26 mouse cellular contexts compared by ENCODE assay signal in genomic region chr10:52028561-52029370, GRCm38 (mm10). TPM values are rescaled to one million over a fixed set of nuclear protein-coding genes. Genes with fewer than 3 reads are reported as not detected.
A peak's percentile ranks its signal among the peaks of the same experiment; 100 is the strongest.
DNase-seq lines count a peak whose midpoint lies in the region; ATAC-seq lines count a peak whose summit lies in the region.
"Had no signal": no experiment of that assay in that cellular context is flagged by ENCODE, and none has a peak within 500 bp of the region (broad histone marks: within the 10 kb centered on the region; RNA-seq: fewer than 3 reads in every experiment).

No protein-coding gene starts in this region.

- no peak overlapping the region for H3K9ac ChIP-seq in heart, embryonic 13.5 days
- H3K9ac ChIP-seq in heart, embryonic 12.5 days: no peak overlapping the region
- no peak overlapping the region for H3K9ac ChIP-seq in neural tube, embryonic 15.5 days (replicated peaks)
- H3K9ac ChIP-seq in embryonic facial prominence, embryonic 14.5 days (ENCODE audit: low read depth, low read length): no peak overlapping the region
- H3K9ac ChIP-seq: embryonic facial prominence, embryonic 12.5 days; heart, embryonic 15.5 days; liver, embryonic 13.5 days; lung, embryonic 14.5 days; midbrain, embryonic 15.5 days had no signal

- ATAC-seq in heart, embryonic 13.5 days (ENCODE audit: extremely low read depth, insufficient number of reproducible peaks, low FRiP score, low TSS enrichment): no peak
- ATAC-seq in heart, embryonic 12.5 days (ENCODE audit: insufficient number of reproducible peaks, low FRiP score): no peak
- ATAC-seq in neural tube, embryonic 15.5 days (ENCODE audit: low FRiP score): no peak
- ATAC-seq in embryonic facial prominence, embryonic 14.5 days (ENCODE audit: low read depth): no peak
- ATAC-seq: activated CD4-positive, CD25-positive, alpha-beta regulatory T cell, adult 4 months; intestine, postnatal 0 days had no signal

- 4% methylated on average over 11 of the region's 11 CpGs for WGBS in heart, embryonic 13.5 days
- 4% methylated on average over 11 of the region's 11 CpGs for WGBS in heart, embryonic 12.5 days
- WGBS in neural tube, embryonic 15.5 days: 4% methylated on average over 11 of the region's 11 CpGs
- WGBS in embryonic facial prominence, embryonic 14.5 days: 3% methylated on average over 11 of the region's 11 CpGs

- peaks cover 13% of the 10 kb centered on the region; the same call in 1 of the 2 replicates for H3K4me1 ChIP-seq in heart, embryonic 13.5 days
- H3K4me1 ChIP-seq in heart, embryonic 12.5 days (replicated peaks): peaks cover 14% of the 10 kb centered on the region
- H3K4me1 ChIP-seq in neural tube, embryonic 15.5 days: peaks cover 11% of the 10 kb centered on the region
- peaks cover 6% of the 10 kb centered on the region; the same call in 1 of the 2 replicates for H3K4me1 ChIP-seq in embryonic facial prominence, embryonic 14.5 days (ENCODE audit: control insufficient read depth, insufficient read depth, low read length)

- peak; percentile 22 for DNase-seq in neural tube, embryonic 10.5 days (ENCODE audit: extremely low spot score, low spot score)
- DNase-seq in embryonic facial prominence, embryonic 14.5 days (ENCODE audit: low spot score): no peak
- no peak for DNase-seq in thymus, postnatal 0 days (ENCODE audit: low spot score)
- no peak for DNase-seq in cerebellum, adult 11-12 months
- DNase-seq: adrenal gland, adult 8-10 months; cerebellum, adult 8-10 months; cerebellum, postnatal 36 days; gastrocnemius, postnatal 36 days; heart, adult 2 months; heart, postnatal 4 days; kidney, postnatal 25 days; liver, embryonic 13.5 days; lung, embryonic 14.5 days; thymus, postnatal 25 days had no signal

- no peak overlapping the region for H3K4me3 ChIP-seq in heart, embryonic 13.5 days
- no peak overlapping the region for H3K4me3 ChIP-seq in heart, embryonic 12.5 days
- H3K4me3 ChIP-seq in neural tube, embryonic 15.5 days (replicated peaks): no peak overlapping the region
- no peak overlapping the region for H3K4me3 ChIP-seq in embryonic facial prominence, embryonic 14.5 days (ENCODE audit: low read depth, low read length)
- H3K4me3 ChIP-seq: heart, adult 2 months; layer of hippocampus, adult 2 months; liver, embryonic 13.5 days had no signal

- peak overlapping the region; percentile 51 for H3K4me2 ChIP-seq in heart, embryonic 13.5 days
- H3K4me2 ChIP-seq in heart, embryonic 12.5 days: no peak overlapping the region
- H3K4me2 ChIP-seq in neural tube, embryonic 15.5 days: no peak overlapping the region
- peak overlapping the region; percentile 81; the same call in 1 of the 2 replicates for H3K4me2 ChIP-seq in embryonic facial prominence, embryonic 14.5 days (ENCODE audit: low read depth, low read length)
- H3K4me2 ChIP-seq: liver, embryonic 13.5 days had no signal

- no peaks in the 10 kb centered on the region for H3K36me3 ChIP-seq in heart, embryonic 13.5 days
- no peaks in the 10 kb centered on the region for H3K36me3 ChIP-seq in heart, embryonic 12.5 days
- H3K36me3 ChIP-seq in neural tube, embryonic 15.5 days: no peaks in the 10 kb centered on the region
- H3K36me3 ChIP-seq in embryonic facial prominence, embryonic 14.5 days (ENCODE audit: control insufficient read depth, insufficient read depth, low read length): no peaks in the 10 kb centered on the region
- H3K36me3 ChIP-seq: embryonic facial prominence, embryonic 12.5 days; heart, embryonic 15.5 days; limb, embryonic 12.5 days; liver, embryonic 13.5 days; midbrain, embryonic 15.5 days had no signal

- no peak overlapping the region for H3K27ac ChIP-seq in heart, embryonic 13.5 days (replicated peaks)
- H3K27ac ChIP-seq in heart, embryonic 12.5 days (ENCODE audit: poor library complexity, severe bottlenecking): no peak overlapping the region
- H3K27ac ChIP-seq in neural tube, embryonic 15.5 days (replicated peaks): no peak overlapping the region
- H3K27ac ChIP-seq in embryonic facial prominence, embryonic 14.5 days (replicated peaks; ENCODE audit: low read depth, low read length): no peak overlapping the region
- H3K27ac ChIP-seq: embryonic facial prominence, embryonic 12.5 days; heart, adult 2 months; heart, embryonic 15.5 days; layer of hippocampus, adult 2 months; limb, embryonic 12.5 days; liver, embryonic 13.5 days; midbrain, embryonic 15.5 days had no signal

- H3K27me3 ChIP-seq in heart, embryonic 13.5 days (replicated peaks): peaks cover 89% of the 10 kb centered on the region
- peaks cover 77% of the 10 kb centered on the region for H3K27me3 ChIP-seq in heart, embryonic 12.5 days (replicated peaks)
- peaks cover 80% of the 10 kb centered on the region for H3K27me3 ChIP-seq in neural tube, embryonic 15.5 days (replicated peaks)
- peaks cover 78% of the 10 kb centered on the region for H3K27me3 ChIP-seq in embryonic facial prominence, embryonic 14.5 days (replicated peaks; ENCODE audit: control insufficient read depth, insufficient read depth, low read length)

- no peaks in the 10 kb centered on the region for H3K9me3 ChIP-seq in heart, embryonic 13.5 days
- no peaks in the 10 kb centered on the region for H3K9me3 ChIP-seq in heart, embryonic 12.5 days (replicated peaks)
- H3K9me3 ChIP-seq in neural tube, embryonic 15.5 days (replicated peaks): no peaks in the 10 kb centered on the region
- H3K9me3 ChIP-seq in embryonic facial prominence, embryonic 14.5 days (ENCODE audit: control insufficient read depth, low read length): no peaks in the 10 kb centered on the region
- H3K9me3 ChIP-seq: embryonic facial prominence, embryonic 12.5 days; heart, embryonic 15.5 days; limb, embryonic 12.5 days; liver, embryonic 13.5 days; midbrain, embryonic 15.5 days had no signal

RNA-seq across cellular contexts. Expression of gene Vgll2, which starts 6.5 kb away (rescaled TPM):
- 0.28 and 0.32 TPM in 2 replicates for polyA plus RNA-seq in heart, embryonic 13.5 days (2015; fragmentation: Nextera tagmentation; extraction: Ambion mirVana)
- polyA plus RNA-seq in heart, embryonic 12.5 days (2016; fragmentation: Nextera tagmentation; extraction: Ambion mirVana): 0.29 and 0.33 TPM in 2 replicates
- polyA plus RNA-seq in neural tube, embryonic 15.5 days (2015; fragmentation: Nextera tagmentation; extraction: Ambion mirVana): 1.9 and 3.1 TPM in 2 replicates
- polyA plus RNA-seq in embryonic facial prominence, embryonic 14.5 days (2014; fragmentation: Nextera tagmentation; extraction: Ambion mirVana): 53.2 and 53.3 TPM in 2 replicates
- 0.19 and 0.40 TPM in 2 replicates for polyA plus RNA-seq in thymus, postnatal 0 days (2015; fragmentation: Nextera tagmentation; extraction: Ambion mirVana)
- polyA plus RNA-seq: activated CD4-positive, CD25-positive, alpha-beta regulatory T cell, adult 4 months; intestine, postnatal 0 days; kidney, embryonic 14.5 days; lung, embryonic 14.5 days; spleen, adult 2 months had no signal

Comparison
In these comparisons a context has a peak if more than half of its experiments do, and no peak if none do; other contexts are left out.
1. H3K4me2 ChIP-seq: peak in heart, embryonic 13.5 days (single experiment) and embryonic facial prominence, embryonic 14.5 days (single experiment); none in heart, embryonic 12.5 days (single experiment) and neural tube, embryonic 15.5 days (single experiment).
2. RNA of gene Vgll2, which starts 6.5 kb away (polyA plus RNA-seq): 53.2 to 53.3 TPM in embryonic facial prominence, embryonic 14.5 days; 1.9 to 3.1 TPM in neural tube, embryonic 15.5 days, 0.19 to 0.40 TPM in thymus, postnatal 0 days, 0.28 to 0.32 TPM in heart, embryonic 13.5 days and 0.29 to 0.33 TPM in heart, embryonic 12.5 days; every median in the first group is over 10 times any median in the second.